Mouse (Mus musculus) adipocyte (in vitro differentiated cells): ENCODE measurements around the gene Nmu.

Experiments
- DNase-seq: peaks from one replicate; pipeline ENCODE4 v3.0.0-alpha.2; 2016; ENCODE audit warnings: low spot score

Nmu gene

GRCm38 (mm10) chr5:76321249-76322196, 42.1 kb downstream of the Nmu start:
- peak; percentile 71 for DNase-seq

- peak; percentile 72 for DNase-seq
Observed at GRCm38 (mm10) chr5:76308206-76308605, 55.4 kb downstream of the Nmu start.

GRCm38 (mm10) chr5:76306261-76306660, 57.3 kb downstream of the Nmu start:
- DNase-seq = no peak

- peak; percentile 83 for DNase-seq
Observed at GRCm38 (mm10) chr5:76305616-76306015, 58.0 kb downstream of the Nmu start.

GRCm38 (mm10) chr5:76304452-76305341, 58.9 kb downstream of the Nmu start, which contains the start of gene Clock:
Gene Clock, minus strand, starts transcription at chr5:76304792.
- peak; percentile 94 for DNase-seq

GRCm38 (mm10) chr5:76303745-76304451, 59.7 kb downstream of the Nmu start:
- peak; percentile 93 for DNase-seq

GRCm38 (mm10) chr5:76303379-76303744, 60.2 kb downstream of the Nmu start:
- peak; percentile 76 for DNase-seq

- peak; percentile 51 for DNase-seq
Observed at GRCm38 (mm10) chr5:76302009-76302408, 61.6 kb downstream of the Nmu start.

- DNase-seq = no peak
Observed at GRCm38 (mm10) chr5:76289234-76289691, 74.3 kb downstream of the Nmu start.

GRCm38 (mm10) chr5:76288256-76288655, 75.3 kb downstream of the Nmu start:
- DNase-seq = no peak

- no peak for DNase-seq
Observed at GRCm38 (mm10) chr5:76287062-76287461, 76.5 kb downstream of the Nmu start.

- no peak for DNase-seq
Observed at GRCm38 (mm10) chr5:76285699-76286098, 77.9 kb downstream of the Nmu start.

GRCm38 (mm10) chr5:76283890-76284289, 79.7 kb downstream of the Nmu start:
- DNase-seq = no peak
